In the genomic region with DNA sequence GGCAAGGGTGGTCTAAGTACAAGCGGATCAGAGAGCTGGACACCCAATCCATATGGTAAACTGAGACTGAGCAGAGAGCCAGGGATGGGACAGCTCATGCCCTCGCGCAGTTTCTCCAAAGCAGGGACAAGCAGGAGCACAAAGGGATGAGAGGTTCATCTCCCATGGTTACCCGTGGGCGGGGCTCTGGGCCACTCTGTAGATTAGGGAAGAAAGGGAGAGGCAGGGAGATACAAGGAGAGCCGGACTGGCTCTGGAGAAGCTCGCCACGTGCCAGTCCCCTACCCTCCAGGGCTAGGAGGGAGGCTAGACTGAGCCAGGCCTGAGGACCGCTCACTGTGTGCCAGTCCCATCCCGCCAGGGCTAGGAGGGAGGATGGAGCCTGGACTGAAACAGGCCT, we compare ENCODE assay signal across 24 mouse cellular contexts. TPM values are rescaled to one million over a fixed set of nuclear protein-coding genes. Genes with fewer than 3 reads are reported as not detected.
DNase-seq lines count a peak whose midpoint lies in the region; ATAC-seq and TF ChIP-seq lines count a peak whose summit lies in the region.
"Had no signal": no experiment of that assay in that cellular context is flagged by ENCODE, and none has a peak within 500 bp of the region (broad histone marks: within the 10 kb centered on the region; RNA-seq: fewer than 3 reads in every experiment).

No protein-coding gene starts in this region.

- no peaks in the 10 kb centered on the region for H3K79me2 ChIP-seq in heart, adult 2 months (replicated peaks; ENCODE audit: control insufficient read depth, insufficient read depth, low read length)

- no peaks in the 10 kb centered on the region for H3K27me3 ChIP-seq in heart, embryonic 12.5 days (replicated peaks)
- H3K27me3 ChIP-seq in heart, adult 2 months (ENCODE audit: control insufficient read depth, insufficient read depth, low read length), result no peaks in the 10 kb centered on the region
- H3K27me3 ChIP-seq in neural tube, embryonic 12.5 days (replicated peaks), result no peaks in the 10 kb centered on the region
- no peaks in the 10 kb centered on the region for H3K27me3 ChIP-seq in liver, embryonic 13.5 days
- no peaks in the 10 kb centered on the region for H3K27me3 ChIP-seq in neural tube, embryonic 15.5 days (replicated peaks)
- H3K27me3 ChIP-seq: embryonic facial prominence, embryonic 15.5 days; kidney, embryonic 15.5 days; limb, embryonic 13.5 days; Patski had no signal

- TF ChIP-seq CTCF in heart, adult 2 months (IDR thresholded peaks at IDR 0.05), result no peak

- no peak overlapping the region for H3K4me3 ChIP-seq in heart, embryonic 12.5 days
- no peak overlapping the region for H3K4me3 ChIP-seq in heart, adult 2 months
- no peak overlapping the region for H3K4me3 ChIP-seq in neural tube, embryonic 12.5 days
- H3K4me3 ChIP-seq in liver, embryonic 13.5 days (replicated peaks), result no peak overlapping the region
- H3K4me3 ChIP-seq in neural tube, embryonic 15.5 days (replicated peaks), result no peak overlapping the region
- H3K4me3 ChIP-seq: embryonic facial prominence, embryonic 15.5 days; kidney, embryonic 15.5 days; limb, embryonic 13.5 days had no signal

- no peak for TF ChIP-seq EP300 in heart, adult 2 months (IDR thresholded peaks at IDR 0.05; ENCODE audit: insufficient read depth, low read depth, low read length)

- WGBS in heart, embryonic 12.5 days, result 88% methylated on average over 10 of the region's 10 CpGs
- 89% methylated on average over 10 of the region's 10 CpGs for WGBS in heart, adult 2 months
- WGBS in neural tube, embryonic 12.5 days, result 87% methylated on average over 10 of the region's 10 CpGs
- WGBS in liver, embryonic 13.5 days (ENCODE audit: insufficient replicate concordance), result 88% methylated on average over 10 of the region's 10 CpGs
- WGBS in neural tube, embryonic 15.5 days, result 86% methylated on average over 10 of the region's 10 CpGs

- H3K4me2 ChIP-seq in heart, embryonic 12.5 days, result no peak overlapping the region
- no peak overlapping the region for H3K4me2 ChIP-seq in neural tube, embryonic 12.5 days (replicated peaks)
- H3K4me2 ChIP-seq in liver, embryonic 13.5 days, result peak overlapping the region; percentile 89
- no peak overlapping the region for H3K4me2 ChIP-seq in neural tube, embryonic 15.5 days
- H3K4me2 ChIP-seq: embryonic facial prominence, embryonic 15.5 days; kidney, embryonic 15.5 days; limb, embryonic 13.5 days had no signal

- no peak for TF ChIP-seq POLR2A in heart, adult 2 months (IDR thresholded peaks at IDR 0.05; ENCODE audit: insufficient read depth, low read depth, low read length)

- H3K27ac ChIP-seq in heart, embryonic 12.5 days (ENCODE audit: poor library complexity, severe bottlenecking), result no peak overlapping the region
- H3K27ac ChIP-seq in heart, adult 2 months, result no peak overlapping the region
- no peak overlapping the region for H3K27ac ChIP-seq in neural tube, embryonic 12.5 days
- H3K27ac ChIP-seq in liver, embryonic 13.5 days, result peak overlapping the region; percentile 83
- no peak overlapping the region for H3K27ac ChIP-seq in neural tube, embryonic 15.5 days (replicated peaks)
- H3K27ac ChIP-seq: embryonic facial prominence, embryonic 15.5 days; kidney, embryonic 15.5 days; limb, embryonic 13.5 days had no signal

- no peak for DNase-seq in heart, adult 2 months
- DNase-seq in neural tube, embryonic 10.5 days (ENCODE audit: extremely low spot score, low spot score), result no peak
- no peak for DNase-seq in liver, embryonic 13.5 days
- no peak for DNase-seq in left cerebral cortex, adult 11 months (ENCODE audit: low spot score)
- DNase-seq: adrenal gland, postnatal 25 days; gastrocnemius, postnatal 14 days; kidney, adult 18-20 months; kidney, postnatal 4 days; lung, adult 18-20 months; lung, postnatal 4 days; midbrain, embryonic 14.5 days; thymus, postnatal 4 days had no signal

- H3K36me3 ChIP-seq in heart, embryonic 12.5 days, result peaks cover 58% of the 10 kb centered on the region
- no peaks in the 10 kb centered on the region for H3K36me3 ChIP-seq in heart, adult 2 months (ENCODE audit: control insufficient read depth, insufficient read depth, low read length)
- peaks cover 57% of the 10 kb centered on the region for H3K36me3 ChIP-seq in neural tube, embryonic 12.5 days
- H3K36me3 ChIP-seq in liver, embryonic 13.5 days, result peaks cover 54% of the 10 kb centered on the region
- peaks cover 48% of the 10 kb centered on the region for H3K36me3 ChIP-seq in neural tube, embryonic 15.5 days

- peaks cover 16% of the 10 kb centered on the region for H3K4me1 ChIP-seq in heart, embryonic 12.5 days (replicated peaks)
- H3K4me1 ChIP-seq in heart, adult 2 months (ENCODE audit: control insufficient read depth, insufficient read depth, low read length), result peaks cover 3% of the 10 kb centered on the region
- H3K4me1 ChIP-seq in neural tube, embryonic 12.5 days, result peaks cover 13% of the 10 kb centered on the region
- H3K4me1 ChIP-seq in liver, embryonic 13.5 days (replicated peaks), result peaks cover 53% of the 10 kb centered on the region
- H3K4me1 ChIP-seq in neural tube, embryonic 15.5 days, result peaks cover 26% of the 10 kb centered on the region

- H3K9me3 ChIP-seq in heart, embryonic 12.5 days (replicated peaks), result no peaks in the 10 kb centered on the region
- H3K9me3 ChIP-seq in neural tube, embryonic 12.5 days, result no peaks in the 10 kb centered on the region
- no peaks in the 10 kb centered on the region for H3K9me3 ChIP-seq in liver, embryonic 13.5 days (replicated peaks)
- H3K9me3 ChIP-seq in neural tube, embryonic 15.5 days (replicated peaks), result no peaks in the 10 kb centered on the region
- H3K9me3 ChIP-seq: embryonic facial prominence, embryonic 15.5 days; kidney, embryonic 15.5 days; limb, embryonic 13.5 days had no signal

- 0 out of 2 replicates have a peak overlapping the region, but pooled peaks have one; percentile 3 for H3K9ac ChIP-seq in heart, embryonic 12.5 days
- H3K9ac ChIP-seq in heart, adult 2 months (ENCODE audit: low read depth, low read length), result no peak overlapping the region
- peak overlapping the region; percentile 3; the same call in 1 of the 2 replicates for H3K9ac ChIP-seq in neural tube, embryonic 12.5 days
- peak overlapping the region; percentile 83; the same call in 1 of the 2 replicates for H3K9ac ChIP-seq in liver, embryonic 13.5 days
- peak overlapping the region; percentile 20; the same call in 1 of the 2 replicates for H3K9ac ChIP-seq in neural tube, embryonic 15.5 days (replicated peaks)
- H3K9ac ChIP-seq: embryonic facial prominence, embryonic 15.5 days; kidney, embryonic 15.5 days had no signal

- intact Hi-C loops in heart, adult 2 months (cut with DNase I), result no loop called here

- ATAC-seq in heart, embryonic 12.5 days (ENCODE audit: insufficient number of reproducible peaks, low FRiP score), result no peak
- no peak for ATAC-seq in neural tube, embryonic 12.5 days (ENCODE audit: low FRiP score, low read depth)
- no peak for ATAC-seq in liver, embryonic 13.5 days (ENCODE audit: low read depth)
- no peak for ATAC-seq in neural tube, embryonic 15.5 days (ENCODE audit: low FRiP score)
- ATAC-seq in megakaryocyte, adult 5-6 weeks (ENCODE audit: poor library complexity, severe bottlenecking), result no peak
- ATAC-seq: CD4-positive, CD25-positive, alpha-beta regulatory T cell, adult 4 months; forebrain, embryonic 14.5 days; hindbrain, embryonic 16.5 days; lung, postnatal 0 days; Patski had no signal

RNA-seq across cellular contexts. Expression of a gene that starts 2.6 kb away (rescaled TPM):
- polyA plus RNA-seq in heart, embryonic 12.5 days (2016; fragmentation: Nextera tagmentation; extraction: Ambion mirVana), result 37.9 and 39.9 TPM in 2 replicates
- total RNA-seq in heart, adult 2 months (2021), result 10 to 100 TPM; 13.8 to 17.4 TPM
- polyA plus RNA-seq in heart, adult 2 months (2012; rRNA removed), result 9.9 and 13.1 TPM in 2 replicates
- 58.4 and 62.4 TPM in 2 replicates for polyA plus RNA-seq in neural tube, embryonic 12.5 days (2016; fragmentation: Nextera tagmentation; extraction: Ambion mirVana)
- 45.6 and 48.9 TPM in 2 replicates for polyA plus RNA-seq in liver, embryonic 13.5 days (2015; fragmentation: Nextera tagmentation; extraction: Ambion mirVana)
- polyA plus RNA-seq in neural tube, embryonic 15.5 days (2015; fragmentation: Nextera tagmentation; extraction: Ambion mirVana), result 63.0 and 63.2 TPM in 2 replicates
- 28.2 and 32.4 TPM in 2 replicates for total RNA-seq in megakaryocyte, adult 5-6 weeks (2015)
- 12.6 and 16.0 TPM in 2 replicates for total RNA-seq in megakaryocyte, adult 5-6 weeks (2017)

RNA-seq across cellular contexts. Expression of a gene that starts 10.2 kb away (rescaled TPM):
- polyA plus RNA-seq in heart, embryonic 12.5 days (2016; fragmentation: Nextera tagmentation; extraction: Ambion mirVana), result 59.4 and 64.1 TPM in 2 replicates
- 10 to 100 TPM; 24.4 to 30.9 TPM for total RNA-seq in heart, adult 2 months (2021)
- polyA plus RNA-seq in heart, adult 2 months (2012; rRNA removed), result 22.0 and 26.7 TPM in 2 replicates
- polyA plus RNA-seq in neural tube, embryonic 12.5 days (2016; fragmentation: Nextera tagmentation; extraction: Ambion mirVana), result 35.2 and 42.0 TPM in 2 replicates
- 12.9 and 18.8 TPM in 2 replicates for polyA plus RNA-seq in liver, embryonic 13.5 days (2015; fragmentation: Nextera tagmentation; extraction: Ambion mirVana)
- 30.6 and 39.7 TPM in 2 replicates for polyA plus RNA-seq in neural tube, embryonic 15.5 days (2015; fragmentation: Nextera tagmentation; extraction: Ambion mirVana)
- total RNA-seq in megakaryocyte, adult 5-6 weeks (2015), result 99.4 and 106 TPM in 2 replicates
- total RNA-seq in megakaryocyte, adult 5-6 weeks (2017), result 36.6 and 41.5 TPM in 2 replicates

RNA-seq across cellular contexts. Expression of a gene that starts 10.8 kb away (rescaled TPM):
- 667 and 690 TPM in 2 replicates for polyA plus RNA-seq in heart, embryonic 12.5 days (2016; fragmentation: Nextera tagmentation; extraction: Ambion mirVana)
- total RNA-seq in heart, adult 2 months (2021), result 100 to 1,000 TPM; 174 to 176 TPM
- polyA plus RNA-seq in heart, adult 2 months (2012; rRNA removed), result 425 and 497 TPM in 2 replicates
- 327 and 328 TPM in 2 replicates for polyA plus RNA-seq in neural tube, embryonic 12.5 days (2016; fragmentation: Nextera tagmentation; extraction: Ambion mirVana)
- 683 and 710 TPM in 2 replicates for polyA plus RNA-seq in liver, embryonic 13.5 days (2015; fragmentation: Nextera tagmentation; extraction: Ambion mirVana)
- 218 and 380 TPM in 2 replicates for polyA plus RNA-seq in neural tube, embryonic 15.5 days (2015; fragmentation: Nextera tagmentation; extraction: Ambion mirVana)
- total RNA-seq in megakaryocyte, adult 5-6 weeks (2015), result 851 and 870 TPM in 2 replicates
- total RNA-seq in megakaryocyte, adult 5-6 weeks (2017), result 1,185 and 1,205 TPM in 2 replicates

RNA-seq across cellular contexts. Expression of a gene that starts 23.6 kb away (rescaled TPM):
- 33.4 and 34.2 TPM in 2 replicates for polyA plus RNA-seq in heart, embryonic 12.5 days (2016; fragmentation: Nextera tagmentation; extraction: Ambion mirVana)
- total RNA-seq in heart, adult 2 months (2021), result under 1 TPM; 0.81 to 0.86 TPM
- 2.0 and 2.9 TPM in 2 replicates for polyA plus RNA-seq in heart, adult 2 months (2012; rRNA removed)
- polyA plus RNA-seq in neural tube, embryonic 12.5 days (2016; fragmentation: Nextera tagmentation; extraction: Ambion mirVana), result 44.6 and 47.1 TPM in 2 replicates
- 6.9 and 7.4 TPM in 2 replicates for polyA plus RNA-seq in liver, embryonic 13.5 days (2015; fragmentation: Nextera tagmentation; extraction: Ambion mirVana)
- polyA plus RNA-seq in neural tube, embryonic 15.5 days (2015; fragmentation: Nextera tagmentation; extraction: Ambion mirVana), result 64.2 and 76.9 TPM in 2 replicates
- total RNA-seq in megakaryocyte, adult 5-6 weeks (2015), result 3.5 and 5.1 TPM in 2 replicates
- 2.1 and 2.6 TPM in 2 replicates for total RNA-seq in megakaryocyte, adult 5-6 weeks (2017)

RNA-seq across cellular contexts. Expression of a gene that starts 37.7 kb away (rescaled TPM):
- polyA plus RNA-seq in heart, embryonic 12.5 days (2016; fragmentation: Nextera tagmentation; extraction: Ambion mirVana), result 26.2 and 26.8 TPM in 2 replicates
- 1 to 10 TPM; 2.6 to 3.3 TPM for total RNA-seq in heart, adult 2 months (2021)
- polyA plus RNA-seq in heart, adult 2 months (2012; rRNA removed), result 12.6 and 19.2 TPM in 2 replicates
- 9.6 and 10.0 TPM in 2 replicates for polyA plus RNA-seq in neural tube, embryonic 12.5 days (2016; fragmentation: Nextera tagmentation; extraction: Ambion mirVana)
- polyA plus RNA-seq in liver, embryonic 13.5 days (2015; fragmentation: Nextera tagmentation; extraction: Ambion mirVana), result 17.7 and 22.2 TPM in 2 replicates
- polyA plus RNA-seq in neural tube, embryonic 15.5 days (2015; fragmentation: Nextera tagmentation; extraction: Ambion mirVana), result 3.7 and 16.9 TPM in 2 replicates
- 46.5 and 53.3 TPM in 2 replicates for total RNA-seq in megakaryocyte, adult 5-6 weeks (2015)
- 34.0 and 38.2 TPM in 2 replicates for total RNA-seq in megakaryocyte, adult 5-6 weeks (2017)
